Mouse (Mus musculus) midbrain, embryonic 13.5 days (tissue): ENCODE data around the gene Ppp4c. TPM values are rescaled to one million over a fixed set of nuclear protein-coding genes. Genes with fewer than 3 reads are reported as not detected.

Source experiments
- ATAC-seq: fragments of 200-750 bp; cut with Nextera tagmentation; 2 replicates; pipeline ENCODE4 v1.8.0; 2017; ENCODE audit warnings: mild to moderate bottlenecking, moderate TSS enrichment, moderate library complexity
- H3K27ac ChIP-seq: fragments of 300-500 bp; sonication (generic); 2 replicates; pipeline ENCODE4 v1.5.1; 2015; ENCODE audit warnings: inconsistent platforms, mild to moderate bottlenecking, moderate library complexity
- H3K27me3 ChIP-seq: fragments of 300-500 bp; sonication (generic); 2 replicates; pipeline ENCODE4 v1.6.1; 2015; ENCODE audit warnings: mild to moderate bottlenecking, inconsistent platforms
- H3K36me3 ChIP-seq: fragments of 300-500 bp; sonication (generic); 2 replicates; pipeline ENCODE4 v1.6.1; 2015; ENCODE audit warnings: mild to moderate bottlenecking, inconsistent platforms
- H3K4me1 ChIP-seq: fragments of 300-500 bp; sonication (generic); replicated peaks from 2 replicates; pipeline ENCODE4 v1.6.1; 2015; ENCODE audit warnings: inconsistent platforms
- H3K4me2 ChIP-seq: fragments of 300-500 bp; sonication (generic); replicated peaks from 2 replicates; pipeline ENCODE4 v1.6.1; 2015; ENCODE audit warnings: moderate library complexity, mild to moderate bottlenecking, inconsistent platforms
- H3K4me3 ChIP-seq: fragments of 300-500 bp; sonication (generic); replicated peaks from 2 replicates; pipeline ENCODE4 v1.5.1; 2015; ENCODE audit warnings: mild to moderate bottlenecking, inconsistent platforms
- H3K9ac ChIP-seq: fragments of 300-500 bp; sonication (generic); replicated peaks from 2 replicates; pipeline ENCODE4 v1.6.1; 2015; ENCODE audit warnings: mild to moderate bottlenecking, inconsistent platforms
- H3K9me3 ChIP-seq: fragments of 300-500 bp; sonication (generic); 2 replicates; pipeline ENCODE4 v1.6.1; 2016; ENCODE audit warnings: mild to moderate bottlenecking, inconsistent platforms
- WGBS: fragments of 180-500 bp; shearing (Covaris S2); methylation state at CpG from one replicate; pipeline ENCODE4 v1.1.7; 2015; 5-methylcytosine and 5-hydroxymethylcytosine counted together
- polyA plus RNA-seq: library from polyadenylated mRNA; unstranded; fragments of >200 nt; fragmentation: Nextera tagmentation; extraction: Ambion mirVana; gene quantifications from 2 replicates; pipeline ENCODE4 v1.2.1, GENCODE M21; 2015

Gene Ppp4c
- polyA plus RNA-seq, 1 experiment from 2014 or later, result 241 TPM

- no peaks in the 10 kb centered on the region for H3K27me3 ChIP-seq
- H3K9me3 ChIP-seq, result no peaks in the 10 kb centered on the region
- H3K36me3 ChIP-seq, result no peaks in the 10 kb centered on the region
- no peak overlapping the region for H3K4me2 ChIP-seq
- H3K4me3 ChIP-seq, result no peak overlapping the region
- H3K27ac ChIP-seq, result no peak overlapping the region
- 85% methylated on average over 5 of the region's 5 CpGs for WGBS
- no peak for ATAC-seq
- H3K4me1 ChIP-seq, result peaks cover 9% of the 10 kb centered on the region; the same call in 1 of the 2 replicates
- no peak overlapping the region for H3K9ac ChIP-seq
Observed at GRCm38 (mm10) chr7:126741452-126741851, 50.8 kb downstream of the Ppp4c start.

DNA sequence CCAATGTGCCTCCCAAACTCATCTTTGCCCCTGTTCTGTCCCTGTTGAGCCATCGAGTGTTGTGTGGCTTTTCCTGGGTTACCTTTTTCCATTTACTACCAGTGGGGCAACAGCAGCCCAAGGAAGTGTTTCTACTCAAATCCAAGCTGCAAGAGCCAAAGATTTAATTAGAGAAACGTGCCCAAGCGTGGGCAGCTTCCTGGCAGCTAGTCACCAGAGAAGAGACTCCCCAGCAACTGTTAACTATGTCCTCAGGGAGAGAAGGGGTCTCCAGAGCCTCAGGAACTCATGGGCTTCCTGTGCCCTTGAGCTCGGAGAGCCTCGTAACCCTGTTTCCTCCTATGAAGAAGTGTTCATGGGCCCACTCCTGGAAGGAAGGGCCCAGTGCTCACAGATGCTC lies 51.3 kb downstream of the Ppp4c start:
- Histone ChIP-seq H3K9me3 (no peaks in the 10 kb centered on the region), H3K4me3 (no peak overlapping the region), H3K4me1 (peaks cover 9% of the 10 kb centered on the region; the same call in 1 of the 2 replicates), H3K27ac (no peak overlapping the region), H3K4me2 (no peak overlapping the region), H3K9ac (no peak overlapping the region), H3K36me3 (no peaks in the 10 kb centered on the region), H3K27me3 (no peaks in the 10 kb centered on the region)
- ATAC-seq, result no peak
- WGBS, result 86% methylated on average over 5 of the region's 5 CpGs

- Histone ChIP-seq H3K4me3 (no peak overlapping the region), H3K36me3 (no peaks in the 10 kb centered on the region), H3K27me3 (no peaks in the 10 kb centered on the region), H3K9ac (no peak overlapping the region), H3K4me2 (no peak overlapping the region), H3K27ac (no peak overlapping the region), H3K4me1 (peaks cover 9% of the 10 kb centered on the region; the same call in 1 of the 2 replicates), H3K9me3 (no peaks in the 10 kb centered on the region)
- no peak for ATAC-seq
- WGBS, result 70% methylated on average over 13 of the region's 13 CpGs
Observed at GRCm38 (mm10) chr7:126740132-126740735, 52.1 kb downstream of the Ppp4c start.

DNA sequence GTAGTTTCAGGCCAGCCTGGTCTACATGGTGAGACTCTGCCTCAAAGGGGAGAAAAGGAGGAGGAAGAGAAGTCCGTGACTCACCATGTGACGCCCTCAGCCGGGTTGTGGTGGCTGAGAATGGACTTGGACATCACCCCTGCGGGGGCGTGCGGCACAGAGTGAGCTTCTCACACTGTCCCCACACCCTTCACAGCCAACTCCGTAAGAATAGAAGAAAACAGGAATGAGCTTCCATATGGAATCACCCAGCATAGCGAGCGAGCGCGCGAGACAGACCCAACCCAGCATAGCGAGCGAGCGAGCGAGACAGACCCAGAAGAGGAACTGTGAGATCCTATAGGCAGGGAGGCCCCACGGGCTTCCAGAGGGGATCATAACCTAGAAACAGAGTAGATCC lies 52.7 kb downstream of the Ppp4c start:
- peaks cover 9% of the 10 kb centered on the region; the same call in 1 of the 2 replicates for H3K4me1 ChIP-seq
- H3K36me3 ChIP-seq, result no peaks in the 10 kb centered on the region
- H3K27ac ChIP-seq, result no peak overlapping the region
- WGBS, result 86% methylated on average over 17 of the region's 17 CpGs
- no peaks in the 10 kb centered on the region for H3K9me3 ChIP-seq
- ATAC-seq, result no peak
- H3K4me2 ChIP-seq, result no peak overlapping the region
- no peak overlapping the region for H3K4me3 ChIP-seq
- H3K9ac ChIP-seq, result no peak overlapping the region
- no peaks in the 10 kb centered on the region for H3K27me3 ChIP-seq

DNA sequence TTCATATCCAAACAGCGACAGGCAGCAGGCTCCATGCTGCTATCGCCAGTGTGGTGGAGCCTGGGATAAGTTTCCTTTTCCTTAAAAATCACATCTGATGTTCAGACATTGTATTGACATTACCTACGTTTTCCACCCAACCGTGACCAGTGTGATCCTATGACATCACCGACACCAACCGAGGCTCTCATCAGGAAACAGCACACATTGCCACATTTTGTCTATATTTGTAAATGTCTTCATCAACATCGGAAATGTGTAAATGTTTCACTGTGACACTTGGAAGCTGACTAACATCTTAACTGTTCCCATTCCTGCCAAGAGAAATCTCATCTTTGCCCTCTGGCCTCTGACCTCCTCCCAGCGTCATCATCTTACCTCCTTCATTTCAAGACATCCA lies 56.2 kb downstream of the Ppp4c start:
- no peak for ATAC-seq
- Histone ChIP-seq H3K4me1 (peaks cover 9% of the 10 kb centered on the region; the same call in 1 of the 2 replicates), H3K27ac (no peak overlapping the region), H3K4me3 (no peak overlapping the region), H3K27me3 (no peaks in the 10 kb centered on the region), H3K36me3 (no peaks in the 10 kb centered on the region), H3K9me3 (no peaks in the 10 kb centered on the region), H3K9ac (no peak overlapping the region), H3K4me2 (no peak overlapping the region)
- WGBS, result 89% methylated on average over 8 of the region's 8 CpGs

Other genes with a start within 250 kb of the Ppp4c start
- gene Eif3c, start 226.1 kb downstream of the Ppp4c start, polyA plus RNA-seq, result 207 and 213 TPM in 2 replicates
- gene Apobr, start 207.6 kb downstream of the Ppp4c start, polyA plus RNA-seq, result 0.21 and 0.69 TPM in 2 replicates
- gene Cln3, start 206.7 kb downstream of the Ppp4c start, polyA plus RNA-seq, result 27.7 and 28.8 TPM in 2 replicates
- not detected in 2 replicates for gene Il27, start 197.6 kb downstream of the Ppp4c start, polyA plus RNA-seq
- 4.8 and 7.6 TPM in 2 replicates for gene Nupr1, start 161.6 kb downstream of the Ppp4c start, polyA plus RNA-seq
- gene Sgf29, start 143.2 kb downstream of the Ppp4c start, polyA plus RNA-seq, result 54.5 and 57.0 TPM in 2 replicates
- 0.93 and 1.9 TPM in 2 replicates for gene Sult1a1, start 116.1 kb downstream of the Ppp4c start, polyA plus RNA-seq
- 141 and 158 TPM in 2 replicates for gene Bola2, start 97.1 kb downstream of the Ppp4c start, polyA plus RNA-seq
- 21.0 and 21.1 TPM in 2 replicates for gene Slx1b, start 96.7 kb downstream of the Ppp4c start, polyA plus RNA-seq
- gene Coro1a, start 84.7 kb downstream of the Ppp4c start, polyA plus RNA-seq, result 96.3 and 101 TPM in 2 replicates
- gene Mapk3, start 32.9 kb downstream of the Ppp4c start, polyA plus RNA-seq, result 78.8 and 80.7 TPM in 2 replicates
- gene Gdpd3, start 26.2 kb downstream of the Ppp4c start, polyA plus RNA-seq, result 2.5 and 2.9 TPM in 2 replicates
- gene Ypel3, start 15.5 kb downstream of the Ppp4c start, polyA plus RNA-seq, result 163 and 180 TPM in 2 replicates
- 0.36 and 0.49 TPM in 2 replicates for gene Tbx6, start 11.0 kb downstream of the Ppp4c start, polyA plus RNA-seq
- 48.3 and 52.6 TPM in 2 replicates for gene Fam57b, start 5.2 kb upstream of the Ppp4c start, polyA plus RNA-seq
- gene 4930451I11Rik, start 39.1 kb upstream of the Ppp4c start, polyA plus RNA-seq, result not detected in 2 replicates
- gene Doc2a, start 54.9 kb upstream of the Ppp4c start, polyA plus RNA-seq, result 5.3 and 8.5 TPM in 2 replicates
- 26.8 and 28.5 TPM in 2 replicates for gene Hirip3, start 69.5 kb upstream of the Ppp4c start, polyA plus RNA-seq
- gene Ino80e, start 69.9 kb upstream of the Ppp4c start, polyA plus RNA-seq, result 84.3 and 88.8 TPM in 2 replicates
- 61.4 and 63.1 TPM in 2 replicates for gene Taok2, start 92.2 kb upstream of the Ppp4c start, polyA plus RNA-seq
- gene Tmem219, start 130.4 kb upstream of the Ppp4c start, polyA plus RNA-seq, result 33.2 and 35.0 TPM in 2 replicates
- 84.3 and 85.7 TPM in 2 replicates for gene Kctd13, start 136.4 kb upstream of the Ppp4c start, polyA plus RNA-seq
- 5.5 and 5.8 TPM in 2 replicates for gene Asphd1, start 157.1 kb upstream of the Ppp4c start, polyA plus RNA-seq
- gene Sez6l2, start 158.1 kb upstream of the Ppp4c start, polyA plus RNA-seq, result 34.9 and 35.3 TPM in 2 replicates
- gene Cdipt, start 183.4 kb upstream of the Ppp4c start, polyA plus RNA-seq, result 101 and 108 TPM in 2 replicates
- 0.72 and 0.85 TPM in 2 replicates for gene Cdiptos, start 183.6 kb upstream of the Ppp4c start, polyA plus RNA-seq
- gene Mvp, start 222.1 kb upstream of the Ppp4c start, polyA plus RNA-seq, result 3.0 and 3.7 TPM in 2 replicates
- gene Pagr1b, start 224.0 kb upstream of the Ppp4c start, polyA plus RNA-seq, result 0.30 TPM in 1 of 2 replicates, not detected in the other
- gene Pagr1a, start 224.9 kb upstream of the Ppp4c start, polyA plus RNA-seq, result 39.8 and 40.8 TPM in 2 replicates
- gene Gm42742, start 228.6 kb upstream of the Ppp4c start, polyA plus RNA-seq, result 72.0 and 73.9 TPM in 2 replicates
- gene Prrt2, start 228.7 kb upstream of the Ppp4c start, polyA plus RNA-seq, result 10.8 and 11.9 TPM in 2 replicates
- gene Maz, start 234.5 kb upstream of the Ppp4c start, polyA plus RNA-seq, result 58.2 and 72.5 TPM in 2 replicates
- 57.5 and 61.0 TPM in 2 replicates for gene Kif22, start 250.0 kb upstream of the Ppp4c start, polyA plus RNA-seq